Mouse (Mus musculus) kidney, postnatal 0 days (tissue): ENCODE results near the gene Mpp1. TPM values are rescaled to one million over a fixed set of nuclear protein-coding genes. Genes with fewer than 3 reads are reported as not detected.

Experiments used
- ATAC-seq: fragments of 200-750 bp; cut with Nextera tagmentation; replicated peaks from 2 replicates; pipeline ENCODE4 v1.8.0; 2017; ENCODE audit warnings: low read depth, moderate number of reproducible peaks, moderate TSS enrichment, moderate library complexity; ENCODE audit not compliant: low FRiP score
- DNase-seq: peaks from one replicate; pipeline ENCODE4 v3.0.0-alpha.2; 2016; ENCODE audit warnings: low spot score
- H3K27ac ChIP-seq: fragments of 300-500 bp; sonication (generic); 2 replicates; pipeline ENCODE4 v1.5.1; 2014; ENCODE audit warnings: mild to moderate bottlenecking
- H3K27me3 ChIP-seq: fragments of 300-500 bp; sonication (generic); 2 replicates; pipeline ENCODE4 v1.6.1; 2014; ENCODE audit warnings: low read length, mixed read lengths; ENCODE audit not compliant: insufficient read depth
- H3K36me3 ChIP-seq: fragments of 300-500 bp; sonication (generic); 2 replicates; pipeline ENCODE4 v1.6.1; 2014; ENCODE audit warnings: low read length, mixed read lengths; ENCODE audit not compliant: insufficient read depth
- H3K4me1 ChIP-seq: fragments of 300-500 bp; sonication (generic); replicated peaks from 2 replicates; pipeline ENCODE4 v1.6.1; 2014; ENCODE audit warnings: antibody characterized with exemption, low read length, mixed read lengths; ENCODE audit not compliant: insufficient read depth
- H3K4me2 ChIP-seq: fragments of 300-500 bp; sonication (generic); 2 replicates; pipeline ENCODE4 v1.6.1; 2014; ENCODE audit warnings: mild to moderate bottlenecking, low read length, moderate library complexity, mixed read lengths
- H3K4me3 ChIP-seq: fragments of 300-500 bp; sonication (generic); replicated peaks from 2 replicates; pipeline ENCODE4 v1.5.1; 2014; ENCODE audit warnings: low read depth, low read length
- H3K9ac ChIP-seq: fragments of 300-500 bp; sonication (generic); 2 replicates; pipeline ENCODE4 v1.6.1; 2014; ENCODE audit warnings: low read depth, low read length
- H3K9me3 ChIP-seq: fragments of 300-500 bp; sonication (generic); replicated peaks from 2 replicates; pipeline ENCODE4 v1.6.1; 2016; ENCODE audit warnings: low read length, inconsistent platforms, mixed read lengths
- CTCF ChIP-seq: IDR thresholded peaks from 2 replicates; pipeline ENCODE4 v1.5.1; 2016; ENCODE audit warnings: antibody characterized with exemption, low read depth, mild to moderate bottlenecking, moderate library complexity
- WGBS: fragments of 180-500 bp; shearing (Covaris S2); extraction: QIAGEN DNeasy Blood & Tissue Kit; methylation state at CpG from one replicate; pipeline ENCODE4 v1.1.7; 2014; 5-methylcytosine and 5-hydroxymethylcytosine counted together
- polyA plus RNA-seq: library from polyadenylated mRNA; unstranded; fragments of >200 nt; fragmentation: Nextera tagmentation; extraction: Ambion mirVana; gene quantifications from 2 replicates; pipeline ENCODE4 v1.2.1, GENCODE M21; 2015

Gene Mpp1
- polyA plus RNA-seq, 1 experiment from 2014 or later = 45.8 TPM

DNA sequence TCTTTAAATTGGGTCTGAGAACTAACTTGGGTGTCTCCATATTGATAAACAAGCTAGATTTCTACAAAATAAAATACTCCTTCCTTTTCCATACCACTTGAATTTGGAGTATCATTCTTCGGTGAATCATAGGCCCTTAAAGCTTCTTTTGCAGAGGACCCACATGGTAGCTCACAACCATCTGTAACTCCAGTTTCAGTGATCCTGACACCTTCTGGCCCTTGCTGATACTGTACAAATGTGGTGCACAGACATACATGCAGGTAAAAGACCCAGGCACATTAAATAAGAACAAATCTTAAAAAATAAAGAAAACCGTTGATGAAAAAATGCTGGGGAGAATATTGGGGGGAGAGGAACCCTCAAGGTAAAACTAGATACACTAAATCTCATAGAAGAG is 7.4 kb upstream of the Mpp1 start:
- no peak for ATAC-seq
- no peaks in the 10 kb centered on the region for H3K4me1 ChIP-seq
- no peak overlapping the region for H3K4me3 ChIP-seq
- no peak for TF ChIP-seq CTCF
- no peaks in the 10 kb centered on the region for H3K36me3 ChIP-seq
- WGBS = 94% methylated on average over 2 of the region's 2 CpGs
- H3K27me3 ChIP-seq = no peaks in the 10 kb centered on the region
- H3K9me3 ChIP-seq = no peaks in the 10 kb centered on the region
- H3K9ac ChIP-seq = no peak overlapping the region
- no peak overlapping the region for H3K27ac ChIP-seq
- no peak overlapping the region for H3K4me2 ChIP-seq
- no peak for DNase-seq

DNA sequence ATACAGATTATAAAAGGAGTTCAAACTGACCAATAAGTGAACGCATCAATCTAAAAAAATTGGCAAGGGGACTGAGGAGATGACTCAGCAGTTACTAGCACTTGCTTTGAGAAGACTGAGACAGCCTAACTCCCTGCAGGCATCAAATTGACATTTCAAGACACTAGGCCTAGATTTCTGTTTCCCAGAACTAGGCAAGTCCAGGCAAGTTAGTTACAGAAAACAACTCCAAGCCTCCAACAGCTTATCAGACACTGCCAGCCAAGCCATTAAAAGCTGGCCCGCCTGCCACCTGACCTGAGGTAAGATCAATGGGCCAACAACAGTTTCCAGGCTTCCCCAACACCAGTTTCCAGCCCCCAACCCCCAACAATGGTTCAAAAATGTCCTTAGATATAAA is 6.9 kb upstream of the Mpp1 start:
- H3K4me1 ChIP-seq = no peaks in the 10 kb centered on the region
- no peak overlapping the region for H3K4me2 ChIP-seq
- no peak overlapping the region for H3K4me3 ChIP-seq
- WGBS = 82% methylated on average over 2 of the region's 2 CpGs
- TF ChIP-seq CTCF = no peak
- no peak overlapping the region for H3K27ac ChIP-seq
- H3K9me3 ChIP-seq = no peaks in the 10 kb centered on the region
- no peaks in the 10 kb centered on the region for H3K36me3 ChIP-seq
- no peak for DNase-seq
- no peak for ATAC-seq
- H3K9ac ChIP-seq = no peak overlapping the region
- H3K27me3 ChIP-seq = no peaks in the 10 kb centered on the region

DNA sequence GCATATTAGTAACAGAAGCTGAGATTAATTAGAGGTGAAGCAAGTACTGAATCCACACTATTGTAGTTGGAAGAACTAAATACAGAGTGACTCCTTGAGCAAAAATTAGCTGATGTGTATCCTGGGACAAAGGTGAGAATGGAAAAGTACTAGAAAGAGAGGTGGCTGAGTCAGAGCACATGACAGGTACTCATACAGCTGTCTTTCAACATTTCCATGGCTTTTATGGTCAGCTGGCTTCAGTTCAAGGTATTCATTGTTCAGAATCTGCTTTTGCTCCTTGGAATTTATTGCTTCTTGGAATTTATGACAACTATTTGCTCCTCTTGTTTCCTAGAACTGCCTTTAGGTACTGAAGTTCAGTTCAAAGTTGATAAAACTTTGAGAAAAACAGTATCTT is 6.1 kb upstream of the Mpp1 start:
- Histone ChIP-seq H3K9ac (no peak overlapping the region), H3K4me1 (no peaks in the 10 kb centered on the region), H3K36me3 (no peaks in the 10 kb centered on the region), H3K4me2 (no peak overlapping the region), H3K27ac (no peak overlapping the region), H3K9me3 (no peaks in the 10 kb centered on the region), H3K27me3 (no peaks in the 10 kb centered on the region), H3K4me3 (no peak overlapping the region)
- DNase-seq = no peak
- no peak for ATAC-seq
- TF ChIP-seq CTCF = no peak

DNA sequence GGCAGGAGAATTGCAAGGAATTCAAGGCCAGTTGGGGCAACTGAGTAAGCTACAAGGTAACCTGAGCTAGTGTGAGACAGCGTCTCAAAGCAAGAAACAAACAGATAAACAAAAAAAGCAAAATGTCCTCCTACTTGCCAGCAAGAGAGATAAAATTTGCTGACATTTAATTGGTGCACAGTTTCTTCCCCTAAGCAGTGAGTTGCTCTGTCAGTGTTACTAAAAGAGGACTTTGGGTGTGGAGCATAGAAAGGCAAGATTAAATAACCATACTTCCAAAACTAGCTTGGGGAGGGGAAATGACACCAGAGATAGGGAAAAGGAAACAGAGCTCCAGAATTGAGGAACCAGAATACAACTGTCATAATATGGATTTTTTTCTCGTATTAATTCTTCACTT is 1.3 kb downstream of the Mpp1 start:
- no peaks in the 10 kb centered on the region for H3K36me3 ChIP-seq
- 64% methylated on average over 2 of the region's 2 CpGs for WGBS
- no peak for TF ChIP-seq CTCF
- no peak overlapping the region for H3K4me3 ChIP-seq
- H3K9me3 ChIP-seq = no peaks in the 10 kb centered on the region
- no peak overlapping the region for H3K27ac ChIP-seq
- DNase-seq (peak; percentile 2), ATAC-seq (no peak)
- H3K27me3 ChIP-seq = no peaks in the 10 kb centered on the region
- no peaks in the 10 kb centered on the region for H3K4me1 ChIP-seq
- H3K9ac ChIP-seq = no peak overlapping the region
- H3K4me2 ChIP-seq = peak overlapping the region; percentile 23

DNA sequence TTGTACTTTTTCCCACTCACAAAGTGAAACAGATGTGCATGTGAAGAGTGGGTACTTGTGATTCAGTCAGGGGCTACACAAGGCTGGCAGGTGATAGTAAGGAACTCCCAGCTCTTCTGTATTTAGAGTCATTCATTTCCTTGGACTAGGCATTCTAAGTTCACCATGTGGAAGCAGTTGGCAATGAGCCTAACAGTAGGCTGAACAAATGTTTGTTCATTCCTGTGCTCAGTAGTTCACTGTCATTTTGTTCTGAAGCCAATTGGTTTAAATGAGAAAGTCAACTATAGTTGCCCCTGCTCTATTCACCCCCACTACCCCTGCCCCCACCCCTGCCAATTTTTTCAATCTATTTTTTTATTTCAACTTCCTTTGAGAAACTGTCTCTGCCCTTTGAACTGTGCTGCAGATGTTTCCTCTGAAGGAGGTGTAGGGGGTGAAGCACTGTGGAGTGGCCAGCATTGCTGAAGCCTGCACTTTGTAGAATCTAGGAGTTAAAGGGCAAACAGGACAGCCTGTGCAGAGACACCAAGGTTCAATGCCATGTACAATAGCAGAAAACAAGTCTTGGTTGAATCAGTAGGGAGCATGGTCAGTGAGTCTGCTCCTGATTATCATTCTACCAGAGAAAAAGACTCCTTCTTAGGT is 2.4 kb downstream of the Mpp1 start:
- DNase-seq (peak; percentile 19), ATAC-seq (peak; percentile 52; the same call in 1 of the 2 replicates)
- no peaks in the 10 kb centered on the region for H3K36me3 ChIP-seq
- no peak overlapping the region for H3K9ac ChIP-seq
- H3K27me3 ChIP-seq = no peaks in the 10 kb centered on the region
- H3K4me3 ChIP-seq = no peak overlapping the region
- no peaks in the 10 kb centered on the region for H3K4me1 ChIP-seq
- no peak overlapping the region for H3K4me2 ChIP-seq
- no peaks in the 10 kb centered on the region for H3K9me3 ChIP-seq
- no peak for TF ChIP-seq CTCF
- no peak overlapping the region for H3K27ac ChIP-seq

DNA sequence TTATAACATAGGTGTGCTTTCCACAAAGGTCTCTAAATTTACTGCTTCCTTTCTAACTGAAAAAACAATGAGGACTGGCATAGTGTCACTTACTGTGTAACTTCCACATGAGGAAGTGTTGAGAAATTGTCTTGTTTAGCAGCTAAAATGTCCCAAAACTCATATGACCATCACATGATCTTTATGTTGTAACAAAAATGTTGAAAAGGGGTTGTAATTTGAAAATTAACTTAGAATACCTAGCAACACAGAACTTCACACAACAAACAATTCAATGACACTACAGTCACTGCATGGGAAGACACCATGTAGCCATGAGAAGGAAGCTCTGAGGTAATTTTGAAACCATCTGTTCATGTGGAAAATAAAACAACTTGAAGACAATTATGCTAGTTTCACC is 3.9 kb downstream of the Mpp1 start:
- TF ChIP-seq CTCF = no peak
- H3K4me2 ChIP-seq = no peak overlapping the region
- H3K27ac ChIP-seq = no peak overlapping the region
- no peaks in the 10 kb centered on the region for H3K9me3 ChIP-seq
- no peaks in the 10 kb centered on the region for H3K36me3 ChIP-seq
- ATAC-seq = no peak
- no peak overlapping the region for H3K4me3 ChIP-seq
- no peak overlapping the region for H3K9ac ChIP-seq
- no peaks in the 10 kb centered on the region for H3K4me1 ChIP-seq
- H3K27me3 ChIP-seq = no peaks in the 10 kb centered on the region
- no peak for DNase-seq

DNA sequence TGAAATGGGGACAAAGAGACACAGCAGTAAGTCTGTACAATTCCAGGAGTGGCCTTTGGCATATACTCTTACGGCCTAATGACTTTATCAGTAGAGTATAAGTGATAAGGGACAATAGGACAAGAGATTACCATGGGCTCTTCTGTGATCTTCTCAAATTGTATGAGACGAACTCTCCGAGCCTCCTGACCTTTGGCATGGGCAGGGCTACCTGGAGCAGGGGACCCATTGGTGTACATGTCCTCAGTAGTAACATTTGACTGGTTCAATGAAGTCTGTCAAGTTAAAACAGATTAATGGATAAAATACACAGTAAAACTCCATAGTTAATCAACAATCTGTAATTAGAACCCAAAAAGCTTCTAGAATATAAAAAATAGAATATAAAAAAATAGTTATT is 5.2 kb downstream of the Mpp1 start:
- Histone ChIP-seq H3K36me3 (no peaks in the 10 kb centered on the region), H3K4me1 (no peaks in the 10 kb centered on the region), H3K4me3 (no peak overlapping the region), H3K27me3 (no peaks in the 10 kb centered on the region), H3K9me3 (no peaks in the 10 kb centered on the region), H3K27ac (no peak overlapping the region), H3K9ac (no peak overlapping the region), H3K4me2 (no peak overlapping the region)
- no peak for DNase-seq
- TF ChIP-seq CTCF = no peak
- ATAC-seq = no peak
- 90% methylated on average over 3 of the region's 3 CpGs for WGBS
